Mouse (Mus musculus) cerebellum, postnatal 36 days (tissue): ENCODE results near the gene Dscam.

ENCODE experiments used
- DNase-seq, 2 experiments: peaks; one replicate each; pipeline ENCODE4 v3.0.0; 2021 to 2022; ENCODE audit warnings: mixed read lengths in 2 of 2

Gene Dscam

DNA sequence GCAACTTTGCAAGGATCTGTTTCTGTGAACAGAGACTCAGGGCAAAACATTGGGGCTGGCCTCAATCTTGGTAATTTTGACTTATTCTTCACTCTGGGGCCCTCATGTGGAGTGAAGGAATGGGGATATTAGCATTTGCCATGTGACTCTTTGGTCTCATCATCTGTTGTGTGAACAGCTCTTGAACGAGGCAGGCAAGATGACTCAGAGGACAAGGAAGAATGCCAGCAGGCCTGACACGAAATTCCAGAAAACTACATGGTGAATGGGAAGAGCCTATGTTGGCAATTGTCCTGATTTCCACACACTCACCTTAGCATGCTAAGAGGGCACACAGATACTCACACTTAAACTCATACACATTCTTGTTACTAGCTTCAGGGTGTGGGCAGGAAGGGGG is 313.0 kb downstream of the Dscam start:
- peak in 1 of 2 experiments; percentile 29 for DNase-seq

DNA sequence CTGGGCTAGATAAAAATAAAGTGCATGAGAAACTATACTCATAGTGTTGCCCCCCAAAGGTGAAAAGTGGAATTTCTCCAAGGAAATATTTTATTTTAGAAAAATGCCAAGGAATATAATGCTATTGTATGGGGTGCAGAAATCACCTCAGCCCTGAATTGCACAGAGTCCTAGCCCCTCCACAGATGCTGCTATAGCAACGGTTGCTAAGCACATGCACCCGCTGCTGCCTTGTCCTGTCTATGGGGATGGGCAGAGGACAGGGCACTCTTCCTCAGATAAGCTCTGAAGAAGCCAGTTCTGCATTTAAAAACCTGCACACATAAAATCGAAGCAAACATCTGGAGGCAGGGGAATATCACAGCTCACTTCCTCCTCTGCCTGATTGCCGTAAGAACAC is 315.5 kb downstream of the Dscam start:
- no peak for DNase-seq

DNA sequence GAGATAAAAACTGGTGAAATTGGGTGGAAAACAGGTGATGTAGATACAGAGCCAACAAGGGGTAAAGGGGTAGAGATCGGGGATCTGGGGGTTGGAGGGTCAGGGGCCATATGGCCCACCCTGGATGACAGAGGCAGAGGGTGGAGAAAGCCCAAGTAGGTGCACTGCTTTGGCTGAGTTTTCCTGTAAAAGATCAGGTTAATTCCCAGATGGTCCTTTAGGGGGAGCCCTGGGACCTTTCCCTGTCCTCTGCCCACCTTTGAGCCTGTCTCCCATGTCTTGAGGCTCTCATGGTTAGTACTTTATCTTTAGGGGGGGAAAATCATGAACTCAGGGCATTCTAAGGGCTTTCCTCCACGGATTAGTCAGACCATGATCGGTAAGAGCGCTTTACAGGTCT is 318.2 kb downstream of the Dscam start:
- peak; percentile 16 to 54 for DNase-seq

DNA sequence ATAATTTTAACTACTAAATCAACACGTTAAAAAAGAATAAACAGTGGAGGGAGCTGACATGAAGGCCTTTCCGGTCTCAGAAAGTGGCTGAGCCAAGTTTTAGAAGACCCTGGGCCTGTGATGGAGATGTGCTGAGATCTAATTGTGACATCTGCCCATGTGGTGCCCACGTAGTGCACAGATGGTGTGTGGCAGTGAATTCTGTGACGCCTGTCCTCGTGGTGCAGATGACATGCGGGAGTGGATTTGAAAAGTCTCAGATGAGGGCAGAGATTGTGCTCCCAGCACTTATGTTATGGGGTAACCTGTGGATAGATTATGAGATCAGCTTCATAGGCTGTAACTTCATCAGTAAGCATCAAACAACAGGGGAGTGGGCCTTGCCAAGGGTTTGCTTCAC is 321.6 kb downstream of the Dscam start:
- no peak for DNase-seq

DNA sequence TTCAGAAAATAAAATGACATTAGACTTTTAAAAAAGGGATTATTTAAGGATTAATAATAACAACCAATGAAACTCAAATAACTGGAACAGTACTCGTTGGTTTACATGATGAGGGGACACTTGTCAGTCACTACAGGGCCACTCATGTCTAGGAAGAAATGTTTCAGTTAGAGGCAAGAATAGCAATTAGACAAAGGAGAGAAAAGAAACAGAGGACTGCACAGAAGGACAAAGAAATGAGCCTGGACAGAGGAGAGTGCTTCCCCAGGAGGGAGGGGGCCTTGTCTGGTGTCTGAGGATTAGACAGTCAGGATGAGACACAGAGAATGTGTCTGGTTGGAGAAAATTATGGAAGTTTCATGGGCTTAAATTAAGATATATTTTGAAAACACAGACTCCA is 324.0 kb downstream of the Dscam start:
- DNase-seq, result no peak

DNA sequence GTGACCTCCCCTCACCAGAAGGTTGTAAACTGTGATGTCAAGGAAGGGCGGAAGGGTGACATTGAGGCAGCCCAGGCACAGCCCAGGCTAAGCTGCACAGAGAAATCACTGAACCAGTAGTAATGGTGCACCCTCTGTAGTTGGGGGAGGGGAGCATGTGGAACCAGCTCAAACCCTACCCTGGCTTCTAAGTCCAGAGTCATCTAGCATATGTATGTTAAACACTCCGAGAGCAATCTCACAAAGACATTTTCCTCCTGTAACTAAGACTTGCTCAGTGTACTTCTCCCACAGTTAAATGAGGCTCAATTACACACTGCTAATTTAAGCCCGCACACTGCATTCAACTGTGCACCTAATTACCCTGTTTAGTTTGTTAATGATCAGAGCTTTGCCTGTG is 324.4 kb downstream of the Dscam start:
- DNase-seq, result no peak

DNA sequence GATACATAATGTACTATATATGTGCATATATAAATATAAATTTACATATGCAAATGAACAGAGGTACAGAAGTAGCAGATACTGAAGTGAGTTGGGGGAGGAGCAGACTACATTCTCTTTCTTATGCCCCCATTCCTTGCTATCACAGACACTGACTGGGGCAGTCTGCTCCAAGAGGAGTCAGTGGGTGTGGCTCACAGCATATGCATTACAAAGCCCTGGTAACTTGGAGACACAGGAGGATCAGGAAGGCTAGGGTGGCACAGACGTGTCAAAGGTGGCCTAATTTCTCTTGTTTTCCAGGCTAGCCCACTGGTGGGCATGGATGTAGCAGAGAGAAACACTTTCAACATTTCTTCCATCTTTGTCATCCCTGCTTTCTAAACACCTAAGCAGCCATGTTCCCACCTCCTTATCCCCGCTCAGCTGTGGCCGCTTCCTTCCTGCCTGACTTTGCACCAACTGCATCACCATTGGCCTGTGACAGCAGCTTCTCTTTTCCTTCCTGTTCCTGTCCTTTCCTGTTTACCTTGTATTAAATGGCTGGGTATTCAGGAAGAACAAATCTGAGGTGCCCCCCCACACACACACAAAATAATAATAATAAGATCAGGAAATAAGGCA is 325.0 kb downstream of the Dscam start:
- no peak for DNase-seq

DNA sequence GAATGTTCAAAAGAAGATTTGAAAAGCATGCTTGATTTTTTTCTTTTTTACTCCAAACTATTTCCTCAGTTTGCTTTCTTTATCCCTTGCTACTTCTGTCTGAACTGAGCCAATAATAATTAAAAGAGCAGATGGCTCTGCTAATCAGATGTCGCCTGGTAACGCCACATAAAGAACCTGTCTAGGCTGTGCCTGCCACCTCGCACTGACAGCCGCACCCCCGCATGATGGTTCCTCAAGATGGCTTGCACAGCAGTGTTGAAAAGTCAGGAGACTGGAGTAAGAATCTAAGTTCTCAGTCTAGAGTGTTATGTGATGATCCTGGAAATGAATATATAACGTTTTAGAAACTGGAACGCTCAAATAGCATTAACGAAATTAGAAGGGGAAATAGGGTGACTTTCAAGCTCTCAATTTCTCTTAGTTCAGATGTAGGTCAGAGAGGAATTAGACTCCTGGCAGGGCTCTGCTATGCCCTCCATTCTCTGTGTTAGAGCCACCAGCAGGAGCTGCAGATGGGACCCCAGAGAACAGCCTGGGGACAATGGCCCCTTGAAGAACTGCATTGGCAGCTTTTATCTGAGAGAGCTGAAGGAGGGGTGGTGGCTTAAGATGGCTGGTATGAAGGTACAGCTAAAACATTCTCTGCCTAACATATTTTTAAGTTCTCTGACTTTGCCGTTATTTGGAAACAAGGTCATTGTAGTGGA is 326.7 kb downstream of the Dscam start:
- peak; percentile 23 to 38 for DNase-seq

DNA sequence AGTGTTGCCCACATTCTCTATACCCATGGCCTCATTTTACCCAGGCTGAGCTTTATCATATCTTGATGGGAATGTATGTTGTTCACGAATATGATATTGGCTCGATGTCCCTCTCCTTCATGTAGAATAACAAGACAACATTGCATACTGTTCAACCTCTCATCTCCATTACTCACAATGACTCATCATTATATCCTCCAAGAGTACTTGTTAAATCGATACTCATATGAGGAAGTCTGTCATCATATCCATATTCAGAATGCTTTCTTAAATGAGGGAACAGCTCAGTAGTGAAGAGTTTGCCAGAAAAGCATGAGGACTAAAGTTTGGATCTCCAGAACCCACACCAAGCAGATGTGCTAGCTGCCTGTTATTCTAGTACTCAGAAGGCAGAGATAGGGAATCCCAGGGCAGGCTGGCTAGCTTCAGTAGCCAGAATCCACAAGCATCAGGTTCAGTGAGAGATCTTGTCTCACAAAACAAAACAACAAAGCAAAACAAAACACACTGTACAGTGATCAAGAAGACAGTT is 327.7 kb downstream of the Dscam start:
- DNase-seq, result no peak

DNA sequence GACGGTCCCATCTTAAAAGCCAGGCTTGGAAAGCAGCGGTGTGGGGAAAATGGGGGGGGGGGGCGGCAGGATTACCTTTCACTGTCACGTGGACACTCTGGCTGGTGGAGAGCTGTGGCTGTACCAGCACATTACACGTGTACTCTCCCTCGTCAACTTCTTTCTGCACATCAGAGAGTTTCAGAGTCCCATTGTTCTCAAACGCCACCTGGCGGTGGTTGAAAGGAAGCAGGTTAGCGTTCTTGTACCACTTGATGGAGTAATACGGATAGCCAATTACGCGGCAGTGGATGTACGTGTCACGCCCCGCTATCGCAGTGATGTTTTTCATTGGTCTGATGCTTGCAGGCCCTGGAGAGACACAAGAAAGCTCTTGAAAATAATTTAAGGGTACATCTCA is 350.9 kb downstream of the Dscam start:
- peak; percentile 75 to 77 for DNase-seq

DNA sequence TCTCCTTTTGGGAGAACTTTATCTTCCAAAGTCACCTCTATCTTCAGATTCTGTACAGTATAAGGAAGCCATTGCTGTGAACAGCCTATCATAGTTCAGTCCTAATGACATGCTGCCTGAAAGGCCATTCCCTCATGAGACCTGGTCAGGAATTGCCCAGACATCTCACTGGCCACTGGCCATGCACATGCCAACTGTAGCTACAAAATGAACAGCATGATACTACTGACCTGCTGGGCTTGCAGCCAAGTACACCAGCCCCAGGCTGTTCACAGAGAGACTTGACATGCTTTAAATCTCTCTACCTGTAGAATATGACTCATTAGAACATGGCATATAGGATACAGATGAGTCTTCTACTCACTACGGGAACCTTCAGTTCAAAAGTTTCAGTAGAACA is 364.3 kb downstream of the Dscam start:
- peak; percentile 73 to 76 for DNase-seq

DNA sequence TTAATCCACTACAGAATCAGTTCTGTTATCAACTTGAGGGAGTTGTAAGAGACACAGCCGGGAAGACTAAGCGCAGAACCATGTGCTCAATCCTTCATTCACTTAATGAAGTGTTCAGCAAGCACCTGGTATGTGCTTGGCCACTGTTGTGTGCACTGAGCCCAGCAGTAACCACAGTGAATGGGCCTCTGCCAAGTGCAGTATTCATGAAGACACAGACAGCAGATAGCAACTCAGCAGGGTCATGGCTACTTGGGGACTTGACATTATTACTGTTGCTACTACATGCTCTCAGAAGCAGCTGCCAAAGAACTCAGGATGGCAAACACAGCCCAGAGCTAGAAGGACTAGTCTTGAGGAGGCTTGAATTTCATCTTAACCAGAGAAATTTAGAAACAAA is 367.9 kb downstream of the Dscam start:
- DNase-seq, result peak; percentile 28 to 48

DNA sequence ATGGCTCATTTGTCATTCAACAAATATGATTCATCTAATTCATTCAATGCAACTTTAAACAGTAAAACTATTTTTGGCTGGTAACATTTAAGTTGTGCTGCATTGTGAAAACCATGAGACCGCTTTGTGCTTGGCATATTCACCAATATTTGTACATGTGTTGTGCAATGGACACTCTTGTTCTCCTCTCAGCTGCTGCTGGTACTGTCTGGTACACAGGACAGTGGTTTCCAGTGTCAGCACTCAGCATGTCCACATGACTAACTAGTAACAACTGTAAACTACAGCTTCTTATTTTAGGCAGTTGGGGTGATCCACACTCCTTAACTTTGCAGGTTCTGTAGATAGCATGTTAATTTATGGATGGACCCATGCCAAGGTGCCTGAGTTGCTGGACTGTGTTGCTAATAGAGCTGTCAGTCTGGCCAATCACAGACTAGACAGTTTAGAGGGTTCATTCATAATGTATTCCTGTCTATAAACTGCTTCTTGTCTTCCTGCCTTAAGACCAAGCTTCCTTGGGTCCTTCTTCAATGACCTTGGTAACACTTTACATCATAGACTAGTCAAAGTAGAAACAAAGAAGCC is 368.8 kb downstream of the Dscam start:
- DNase-seq, result no peak

DNA sequence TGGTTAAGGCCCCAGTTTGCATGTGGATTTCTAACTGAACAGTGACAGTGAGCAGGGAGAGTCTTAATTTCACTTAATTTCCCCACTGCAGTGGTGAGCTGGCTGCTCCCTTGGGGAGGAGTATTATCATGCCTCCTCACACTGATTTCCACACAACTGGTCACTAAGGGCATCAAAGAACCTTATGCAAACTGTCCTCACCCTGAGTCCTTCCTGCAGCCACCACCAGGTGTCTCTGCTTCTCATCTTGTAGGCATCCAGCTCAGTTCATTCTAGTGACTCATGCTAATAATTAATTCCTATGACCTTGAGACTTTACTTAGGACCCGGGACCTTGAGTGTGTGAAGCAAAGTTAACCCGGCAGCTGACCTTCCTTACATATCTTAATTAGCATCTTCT is 375.1 kb downstream of the Dscam start:
- peak; percentile 28 to 45 for DNase-seq

DNA sequence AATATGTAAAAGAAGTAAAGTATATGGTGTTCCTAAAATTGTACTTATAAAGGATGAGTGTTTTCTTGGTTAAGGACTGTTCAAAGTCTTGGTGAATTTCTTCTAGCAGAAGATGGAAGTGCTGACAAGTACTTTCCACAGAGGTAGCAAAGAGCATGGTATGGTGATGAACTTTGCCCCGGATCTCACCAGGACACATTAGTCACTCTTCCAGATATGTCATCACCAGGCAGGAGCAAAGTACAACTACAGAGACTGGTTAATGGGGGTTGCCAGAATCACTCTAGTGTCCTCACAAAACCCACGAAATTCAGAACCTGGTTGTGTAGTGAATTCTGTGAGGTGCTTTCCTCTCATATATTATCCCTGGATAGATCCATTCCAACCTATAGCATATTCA is 379.2 kb downstream of the Dscam start:
- no peak for DNase-seq

DNA sequence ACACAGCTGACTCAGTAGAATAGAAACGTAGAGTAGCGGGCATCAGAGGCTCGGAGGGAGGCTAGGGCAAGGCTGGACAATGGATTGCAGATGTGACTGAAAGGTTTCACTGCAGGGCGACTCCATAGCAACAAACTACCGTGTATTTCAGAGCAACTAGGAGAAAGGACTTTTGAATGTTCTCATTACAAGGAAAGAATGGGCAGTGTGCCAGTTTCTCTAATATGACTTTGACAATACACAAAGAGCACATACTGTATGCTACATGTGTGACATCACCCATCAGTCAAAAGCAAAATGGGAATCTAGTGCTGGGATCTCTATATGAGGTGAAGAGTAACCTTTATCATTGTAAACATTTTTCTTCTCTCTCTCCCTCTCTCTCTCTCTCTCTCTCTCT is 382.3 kb downstream of the Dscam start:
- DNase-seq, result no peak

DNA sequence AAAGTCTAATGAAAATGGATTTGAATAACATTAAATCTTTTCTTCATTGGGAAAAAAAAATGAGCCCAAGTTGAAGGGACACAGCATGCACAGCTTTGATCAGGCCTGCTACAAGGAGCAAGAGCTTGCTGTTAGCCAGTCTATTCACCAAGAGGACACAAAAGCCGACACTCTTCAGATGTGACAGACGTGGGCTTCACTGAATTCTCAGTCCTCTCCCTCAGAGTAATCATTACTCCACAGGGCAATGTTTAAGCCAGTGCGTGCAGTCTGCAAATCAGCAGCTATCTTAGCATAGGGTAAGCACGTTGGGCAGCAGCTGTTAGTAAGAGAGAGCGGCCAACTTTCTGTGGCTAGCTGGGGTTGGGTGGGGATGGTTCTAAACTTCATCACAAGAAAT is 391.5 kb downstream of the Dscam start:
- no peak for DNase-seq

DNA sequence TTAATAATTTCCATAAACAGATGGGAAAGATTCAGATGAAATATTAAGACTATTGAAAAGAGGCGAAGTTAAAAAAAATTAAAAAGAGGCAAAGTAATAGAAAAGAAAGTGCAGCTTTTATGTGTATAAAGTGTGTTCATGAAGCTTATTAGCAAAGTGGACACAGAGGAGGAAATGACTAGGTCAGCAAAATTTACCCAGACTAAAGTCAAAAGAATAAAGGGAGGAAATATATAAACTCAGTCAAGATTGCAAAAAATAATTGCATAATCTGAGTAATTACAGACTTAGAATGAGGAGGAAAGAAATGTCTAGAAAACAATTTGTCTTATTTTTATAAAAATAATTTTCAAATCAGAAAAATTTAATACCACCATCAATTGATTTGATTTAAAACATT is 396.3 kb downstream of the Dscam start:
- DNase-seq, result no peak

DNA sequence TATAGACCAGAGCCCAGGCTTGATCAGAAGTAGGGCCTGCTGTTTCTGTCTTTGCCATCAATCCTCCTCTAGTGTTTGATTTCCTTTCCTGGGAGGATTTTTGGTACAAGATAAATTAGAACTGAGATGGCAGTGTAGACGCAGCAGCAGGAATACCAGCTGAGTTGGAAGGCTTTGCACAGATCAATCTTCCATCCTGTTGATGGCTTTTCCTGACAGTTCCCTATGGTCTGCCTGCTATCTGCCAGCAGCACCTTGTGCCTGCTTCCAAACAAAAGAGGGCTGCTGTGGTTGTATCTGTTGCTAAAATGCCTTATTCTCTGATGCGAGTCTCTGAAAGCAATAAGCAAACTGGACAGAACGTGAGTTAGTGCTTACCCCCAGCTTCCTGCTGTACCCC is 402.6 kb downstream of the Dscam start:
- no peak for DNase-seq

DNA sequence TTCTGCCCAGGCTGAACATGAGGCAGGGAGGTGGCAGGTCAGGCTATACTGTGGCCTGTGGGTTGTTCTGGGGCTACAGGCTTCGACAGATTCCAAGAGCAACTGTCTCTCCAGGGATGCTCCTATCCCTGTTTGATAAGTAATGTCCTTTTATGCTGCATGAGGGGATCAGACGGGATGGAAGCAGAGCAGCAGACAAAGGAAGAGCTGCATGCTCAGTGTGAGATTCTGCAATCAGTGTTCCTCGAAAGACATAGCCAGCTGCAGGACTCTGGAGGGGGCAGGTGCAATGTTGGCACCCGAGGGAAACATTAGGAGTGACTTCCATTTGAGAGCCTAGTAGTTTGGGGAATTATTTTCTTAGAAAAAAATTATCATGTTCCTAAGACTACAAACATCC is 403.0 kb downstream of the Dscam start:
- no peak for DNase-seq

DNA sequence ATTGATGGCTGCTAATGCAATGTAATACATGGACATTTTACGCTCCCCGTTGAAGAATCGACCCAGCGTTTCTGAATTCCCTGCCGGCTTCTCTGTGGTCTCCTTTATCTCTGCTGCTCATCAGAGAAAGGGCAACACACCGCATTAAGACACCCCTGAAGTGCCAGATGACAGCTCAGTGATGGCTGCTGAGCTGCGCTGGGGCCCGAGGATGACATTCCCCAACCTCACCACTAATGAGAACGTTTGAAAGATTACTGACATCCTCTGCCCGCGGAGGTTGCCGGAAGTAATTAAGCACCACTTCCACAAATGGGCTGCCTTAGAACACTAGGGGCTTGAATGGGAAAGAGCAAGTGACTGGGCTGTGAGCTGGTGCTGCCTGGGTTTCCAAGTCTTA is 409.3 kb downstream of the Dscam start:
- DNase-seq, result no peak

DNA sequence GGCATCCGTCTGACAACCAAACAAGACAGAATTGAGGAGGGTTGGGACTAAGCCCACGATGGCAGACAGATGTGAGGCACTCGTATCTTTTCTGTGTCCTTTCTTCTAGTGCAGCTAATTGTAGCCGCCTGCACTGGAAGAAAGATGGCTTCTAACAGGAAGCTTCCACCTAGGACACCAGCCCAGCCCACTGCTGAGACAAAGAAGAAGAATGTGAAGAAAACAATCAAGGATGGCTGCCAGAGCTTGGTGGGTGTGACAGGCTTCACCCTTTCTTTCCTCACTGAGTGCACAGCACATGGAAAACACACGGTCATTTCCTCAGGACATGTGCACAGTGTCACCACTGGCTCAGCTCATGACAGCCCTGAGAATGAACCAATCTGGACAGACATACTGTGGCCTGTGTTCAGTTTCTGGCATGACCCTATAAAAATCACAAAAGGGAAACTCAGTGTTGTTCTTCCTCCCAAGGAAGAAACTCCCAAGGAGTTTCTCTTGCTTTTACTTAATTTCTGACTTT is 411.4 kb downstream of the Dscam start:
- DNase-seq, result no peak

DNA sequence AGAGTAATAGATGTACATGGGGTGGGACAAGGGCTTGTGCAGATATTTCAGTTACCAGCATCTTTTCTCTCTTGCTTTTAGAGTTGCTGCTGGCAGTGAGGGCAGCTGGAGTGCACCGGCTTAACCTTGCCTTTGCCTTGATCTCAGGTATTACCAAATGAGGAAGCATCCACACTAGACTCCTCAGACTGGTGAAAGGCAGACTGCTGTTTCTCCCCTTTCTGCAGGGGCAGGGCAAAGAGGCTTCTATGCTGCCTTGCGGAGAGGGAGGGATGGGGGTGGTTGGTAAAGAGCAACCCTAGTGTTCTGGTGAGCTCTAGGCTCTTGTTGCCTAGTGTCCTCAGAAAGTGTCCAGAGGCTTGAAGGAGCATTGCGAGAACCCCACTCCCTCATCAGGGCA is 412.2 kb downstream of the Dscam start:
- no peak for DNase-seq
